Mouse (Mus musculus) telencephalon, adult 2 months (tissue): ENCODE data around the gene Cd8a.
"Not testable (repeated sequence)": the region's sequence is repeated elsewhere in the genome, so short reads cannot be mapped to it uniquely, and the experiment has no call there.

Source experiments
- DNase-seq: peaks from one replicate; pipeline ENCODE4 v3.0.0-alpha.2; 2011; ENCODE audit warnings: low read depth, low spot score

The Cd8a gene

DNA sequence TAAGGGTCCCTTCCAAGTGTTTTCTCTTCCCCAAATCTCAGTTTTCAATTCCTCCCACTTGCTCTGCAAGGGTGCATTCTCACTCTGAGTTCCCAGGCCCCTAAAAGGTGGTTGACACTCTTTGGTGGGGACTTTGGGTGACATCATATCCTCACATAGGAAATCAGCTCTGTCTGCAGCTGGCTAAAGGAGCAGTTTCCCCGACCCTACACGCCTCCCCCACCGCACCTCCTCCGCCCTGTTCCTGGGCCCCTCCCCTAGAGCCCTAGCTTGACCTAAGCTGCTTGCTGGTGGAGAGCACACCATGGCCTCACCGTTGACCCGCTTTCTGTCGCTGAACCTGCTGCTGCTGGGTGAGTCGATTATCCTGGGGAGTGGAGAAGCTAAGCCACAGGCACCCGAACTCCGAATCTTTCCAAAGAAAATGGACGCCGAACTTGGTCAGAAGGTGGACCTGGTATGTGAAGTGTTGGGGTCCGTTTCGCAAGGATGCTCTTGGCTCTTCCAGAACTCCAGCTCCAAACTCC is at the start of gene Cd8a:
Gene Cd8a (plus strand): TSS at position 179 of the 527 bp plus-strand sequence.
- DNase-seq, result no peak

DNA sequence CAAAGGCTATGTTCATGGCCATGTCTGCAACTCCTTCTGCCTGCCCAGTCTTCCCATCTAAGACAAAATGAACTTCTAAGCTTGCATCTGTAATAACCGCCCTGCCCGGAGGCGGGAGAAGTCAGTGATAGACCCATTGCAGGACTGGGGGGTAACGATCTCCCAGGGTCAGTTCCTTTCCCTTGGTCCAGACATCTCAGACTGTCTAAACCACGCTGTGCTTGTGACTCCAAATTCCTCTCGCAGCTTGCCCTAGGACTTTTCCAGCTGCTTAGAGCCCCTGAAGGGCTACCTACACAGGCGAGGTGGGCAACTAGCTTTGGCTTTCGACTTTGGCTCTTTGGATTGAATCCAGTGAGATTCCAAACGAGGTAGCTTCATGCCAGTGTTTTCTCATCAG is 48.4 kb upstream of the Cd8a start:
- no peak for DNase-seq

DNA sequence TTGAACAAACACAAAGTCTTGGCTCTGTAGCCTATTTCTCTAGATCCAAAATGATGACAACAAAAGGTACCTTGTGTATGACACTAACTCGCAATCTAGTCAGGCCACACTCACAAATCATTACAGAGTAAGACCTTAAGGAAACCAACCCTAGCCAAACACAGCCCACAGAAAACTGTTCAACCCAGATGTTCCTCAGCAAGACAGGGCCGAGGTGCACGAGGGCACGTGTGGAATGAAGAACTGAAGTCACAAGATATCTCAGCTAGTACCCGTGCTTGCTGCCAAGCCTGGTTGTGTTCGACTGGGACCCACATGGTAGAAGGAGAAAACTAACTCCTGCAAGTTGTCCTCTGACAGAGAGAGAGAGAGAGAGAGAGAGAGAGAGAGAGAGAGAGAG is 43.3 kb upstream of the Cd8a start:
- no peak for DNase-seq

DNA sequence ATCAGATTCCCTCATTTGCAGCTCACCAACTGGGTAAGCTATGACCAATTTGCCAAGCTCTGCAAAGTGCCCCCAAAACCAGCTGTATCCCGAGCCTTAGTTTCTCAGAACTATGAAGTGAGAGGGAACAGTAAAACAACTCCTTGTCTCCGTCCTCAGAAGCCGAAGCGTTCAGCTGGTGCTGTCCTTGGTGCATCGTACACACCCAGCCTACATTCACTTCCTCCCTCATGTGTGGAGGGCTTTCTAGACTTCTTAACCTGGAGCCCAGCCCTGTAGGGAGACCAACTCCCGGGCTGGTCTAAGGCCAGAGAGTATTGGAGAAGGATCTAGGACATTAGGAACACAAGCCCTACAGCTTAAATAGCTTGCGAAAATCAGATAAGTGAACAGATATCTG is 42.7 kb upstream of the Cd8a start:
- no peak for DNase-seq

DNA sequence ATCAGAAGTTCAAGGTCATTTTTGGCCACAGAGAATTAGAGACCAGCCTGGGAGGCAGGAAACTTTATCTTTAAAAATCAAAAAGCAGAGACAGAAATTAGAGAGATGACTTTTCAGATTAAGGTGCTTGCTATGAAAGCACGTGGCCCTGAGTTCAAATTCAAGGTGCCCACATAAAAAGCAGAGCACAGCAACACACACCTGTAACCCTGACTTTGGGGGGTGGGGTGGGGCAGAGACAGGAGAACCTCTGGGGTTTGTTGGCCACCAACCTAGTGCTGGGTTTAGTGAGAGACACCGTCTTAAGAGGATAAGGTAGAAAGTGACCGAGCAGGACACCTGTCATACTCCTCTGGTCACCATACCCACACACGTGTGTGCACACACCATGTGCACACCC is 41.7 kb upstream of the Cd8a start:
- not testable (repeated sequence) for DNase-seq

DNA sequence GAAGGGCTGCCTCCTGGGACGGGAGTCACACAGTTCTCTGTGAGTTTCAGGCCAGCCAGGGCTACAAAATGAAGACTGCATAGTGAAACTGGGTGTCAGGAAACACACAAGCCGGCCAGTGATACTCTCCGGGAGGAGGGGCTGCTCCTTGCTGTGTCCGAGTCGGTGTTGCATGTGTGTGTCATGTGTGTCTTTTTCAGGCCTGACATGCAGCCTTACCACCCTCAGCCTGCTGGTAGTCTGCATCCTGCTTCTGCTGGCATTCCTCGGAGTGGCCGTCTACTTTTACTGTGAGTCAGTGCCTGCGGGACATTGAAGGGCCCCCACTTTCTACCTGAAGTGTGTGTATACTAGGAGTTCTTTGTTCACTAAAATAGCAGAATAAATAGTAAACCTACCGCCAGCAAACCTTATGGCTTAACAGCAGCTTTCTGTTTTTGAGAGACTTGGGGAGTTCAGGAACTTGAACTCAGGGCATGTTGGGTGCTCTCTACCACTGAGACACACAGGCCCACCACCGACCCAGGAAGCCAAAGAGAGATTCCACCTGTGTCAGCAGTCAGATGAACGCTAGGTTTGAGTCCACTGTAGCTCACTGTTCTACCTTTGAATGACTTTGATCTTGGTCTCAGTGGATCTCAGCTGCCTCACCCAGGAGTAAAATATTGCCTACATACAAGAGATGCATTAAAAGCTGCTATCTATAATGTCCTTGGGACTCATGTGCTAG is 40.8 kb upstream of the Cd8a start:
- no peak for DNase-seq

DNA sequence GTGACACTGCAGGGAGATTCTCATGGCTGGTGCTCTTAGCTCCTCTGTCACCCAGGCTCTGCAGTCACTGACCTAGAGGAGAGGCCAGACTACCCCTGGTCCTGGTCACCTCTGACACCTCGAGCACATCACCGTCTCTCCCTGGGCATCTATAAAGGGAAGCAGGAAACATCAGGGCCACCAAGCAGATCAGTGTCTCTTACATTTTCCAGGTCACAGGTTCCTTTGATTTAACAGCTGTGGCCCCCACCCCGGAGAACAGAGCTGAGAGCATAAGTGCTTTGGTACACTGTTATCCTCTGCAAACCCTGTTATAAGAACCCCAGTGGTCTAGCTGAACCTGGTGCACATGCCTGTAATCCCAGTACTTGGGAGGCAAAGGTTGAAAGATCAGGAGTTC is 40.2 kb upstream of the Cd8a start:
- no peak for DNase-seq

DNA sequence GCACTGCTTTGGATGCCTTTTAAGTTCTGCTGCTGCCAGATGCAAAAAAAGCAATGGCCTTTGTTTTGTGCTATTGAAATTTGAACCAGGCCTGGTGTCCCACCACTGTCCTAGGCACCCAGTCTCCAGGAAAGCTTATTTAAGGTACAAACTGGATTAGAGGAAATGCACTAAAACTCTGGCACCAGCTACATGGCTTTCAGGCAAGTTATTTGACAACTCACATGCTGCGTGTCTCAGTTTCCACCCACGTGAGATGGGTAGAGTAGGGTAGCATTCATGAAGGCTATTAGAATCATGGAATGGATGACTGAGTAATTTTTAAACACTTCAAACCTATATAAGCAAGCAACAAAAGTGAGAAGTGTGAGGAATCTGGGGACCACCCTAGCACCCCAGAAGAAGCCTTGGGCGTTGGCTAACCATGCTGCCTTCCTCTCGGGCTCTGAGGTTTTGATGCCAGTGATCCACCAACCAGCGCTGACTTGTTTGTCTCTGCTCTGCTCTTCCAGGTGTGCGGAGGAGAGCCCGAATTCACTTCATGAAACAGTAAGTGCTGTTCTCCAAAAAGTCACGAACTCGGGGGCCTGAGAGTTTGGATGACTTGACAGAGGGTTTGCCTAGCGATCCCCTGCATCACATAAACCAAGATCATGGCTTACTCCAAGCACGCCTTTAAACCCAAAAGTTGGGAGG is 39.5 kb upstream of the Cd8a start:
- no peak for DNase-seq

DNA sequence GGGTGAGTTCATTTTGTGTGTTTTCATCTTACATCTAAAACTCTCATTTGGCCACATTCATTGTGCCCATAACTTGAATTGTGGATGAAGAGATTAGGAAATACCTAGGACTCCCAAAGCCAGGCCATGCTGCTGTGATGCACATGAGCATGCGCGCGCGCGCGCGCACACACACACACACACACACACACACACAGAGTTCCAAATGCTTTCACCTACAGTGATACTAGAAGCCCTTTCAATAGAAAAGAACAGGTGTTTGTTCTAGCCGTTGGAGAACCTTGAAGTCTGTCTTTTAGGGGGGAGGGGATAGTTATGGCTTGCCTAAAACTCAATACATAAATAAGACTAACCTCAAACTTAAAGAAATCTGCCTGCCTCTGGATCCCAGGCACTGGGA is 35.6 kb upstream of the Cd8a start:
- DNase-seq, result no peak

DNA sequence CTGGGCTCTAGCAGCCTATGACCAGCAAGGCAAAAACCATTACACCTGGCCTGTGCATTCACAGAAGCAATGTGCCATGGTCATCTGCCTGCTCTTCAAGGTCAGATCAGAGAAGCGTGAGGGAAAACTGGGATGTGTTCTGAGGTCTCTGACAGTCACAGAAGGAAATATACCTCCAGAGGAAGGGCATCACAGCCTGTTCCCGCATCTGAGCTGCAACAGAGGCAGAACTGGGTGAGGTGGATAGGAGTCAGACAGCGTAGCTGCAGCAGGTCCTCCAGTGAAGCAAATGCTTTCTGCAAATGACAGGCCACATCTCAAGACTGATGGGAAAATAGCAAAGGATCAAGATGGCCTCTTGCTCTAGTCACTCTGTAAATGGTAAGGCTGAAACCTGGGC is 34.3 kb upstream of the Cd8a start:
- no peak for DNase-seq

DNA sequence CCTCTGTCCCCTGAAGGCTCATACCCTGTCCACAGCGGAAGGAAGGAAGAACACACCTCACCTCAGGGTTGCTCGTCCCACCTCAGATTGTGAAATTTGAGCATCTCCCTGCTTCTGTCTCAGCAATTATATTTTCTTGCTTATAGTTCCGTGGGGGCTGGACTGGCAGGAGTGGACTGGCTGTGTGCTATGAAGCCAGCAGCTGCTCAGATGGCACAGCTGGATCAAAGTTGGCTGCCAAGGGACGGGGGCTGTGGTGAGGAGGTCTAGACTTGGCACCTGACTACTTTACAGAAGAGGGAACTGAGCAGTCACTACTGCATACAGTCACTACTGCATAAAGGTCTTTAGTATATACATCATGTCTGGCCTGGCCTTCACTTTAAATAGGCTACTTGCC is 33.9 kb upstream of the Cd8a start:
- no peak for DNase-seq

DNA sequence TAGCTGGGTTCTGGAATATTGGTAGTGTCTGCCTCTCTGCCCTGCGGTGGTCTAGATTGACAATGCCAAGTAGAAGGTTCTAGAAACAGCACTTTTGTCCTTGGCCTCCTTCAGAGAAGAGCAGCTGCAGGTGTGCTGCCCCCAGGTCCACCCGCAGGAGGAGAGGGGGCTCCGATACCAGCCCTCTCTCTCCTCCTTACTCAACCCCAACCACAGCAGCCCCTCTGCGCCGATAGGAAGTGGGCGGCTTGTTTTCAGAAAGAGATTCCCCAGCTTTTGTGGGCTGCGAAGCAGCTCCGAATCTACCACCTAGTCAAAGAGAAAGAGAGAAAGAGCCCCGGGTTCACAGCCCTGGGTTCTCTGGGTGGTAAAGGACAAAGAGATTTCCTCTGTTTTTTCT is 32.0 kb upstream of the Cd8a start:
- DNase-seq, result no peak

DNA sequence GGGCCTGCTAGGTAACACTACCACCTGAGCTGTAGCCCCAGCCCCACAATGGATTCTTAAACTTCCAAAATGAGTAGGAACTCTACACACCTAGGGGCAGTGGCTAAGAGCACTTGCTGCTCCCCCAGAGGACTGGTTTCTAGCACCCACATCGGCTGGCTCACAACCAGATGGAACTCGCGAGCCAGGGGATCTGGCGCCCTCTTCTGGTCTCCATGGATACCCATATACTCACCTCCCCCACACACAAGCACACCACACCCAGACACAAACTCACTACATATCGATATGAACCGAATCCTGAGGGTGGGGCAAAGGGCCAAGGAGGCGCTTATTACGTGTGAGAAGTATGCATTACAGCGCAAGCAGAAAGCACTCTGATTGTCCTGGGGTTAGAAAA is 25.2 kb upstream of the Cd8a start:
- no peak for DNase-seq

DNA sequence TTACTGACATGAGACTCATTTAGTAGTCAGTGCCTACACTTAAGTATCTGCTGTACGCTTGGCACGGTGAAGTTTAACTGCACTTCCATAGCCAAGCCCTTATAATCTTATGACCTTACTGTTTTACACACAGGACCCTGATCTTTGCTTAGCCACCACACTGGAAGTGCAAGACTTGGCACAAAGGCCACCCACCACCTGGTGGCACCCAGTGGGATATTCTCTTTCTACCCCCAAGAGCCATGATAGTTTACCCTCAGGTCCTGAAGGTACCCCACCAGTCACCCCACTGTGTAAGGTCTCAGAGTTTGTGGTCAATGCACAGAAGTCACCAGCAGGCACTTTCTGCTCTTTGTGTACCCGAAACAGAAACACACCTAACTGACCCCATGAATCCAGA is 22.0 kb upstream of the Cd8a start:
- no peak for DNase-seq

DNA sequence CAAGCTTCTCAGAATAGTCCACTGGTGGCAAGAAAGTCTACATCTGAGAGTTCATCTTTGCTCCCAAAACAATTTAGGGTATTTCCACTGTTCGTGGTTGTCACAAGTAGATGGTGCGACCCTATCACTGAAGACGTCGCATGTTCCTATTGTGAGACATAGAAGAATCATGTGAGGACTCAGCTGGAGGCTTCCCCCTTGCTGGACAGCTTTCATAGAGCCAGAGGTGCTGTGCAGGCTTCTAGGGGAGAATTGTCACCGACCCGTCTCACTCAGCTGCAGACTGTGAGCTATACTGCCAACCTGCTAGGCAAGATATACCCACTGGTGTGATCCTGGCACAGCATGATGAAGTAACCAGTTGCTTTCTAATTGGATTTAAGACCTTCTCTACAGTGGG is 21.0 kb upstream of the Cd8a start:
- DNase-seq, result no peak

DNA sequence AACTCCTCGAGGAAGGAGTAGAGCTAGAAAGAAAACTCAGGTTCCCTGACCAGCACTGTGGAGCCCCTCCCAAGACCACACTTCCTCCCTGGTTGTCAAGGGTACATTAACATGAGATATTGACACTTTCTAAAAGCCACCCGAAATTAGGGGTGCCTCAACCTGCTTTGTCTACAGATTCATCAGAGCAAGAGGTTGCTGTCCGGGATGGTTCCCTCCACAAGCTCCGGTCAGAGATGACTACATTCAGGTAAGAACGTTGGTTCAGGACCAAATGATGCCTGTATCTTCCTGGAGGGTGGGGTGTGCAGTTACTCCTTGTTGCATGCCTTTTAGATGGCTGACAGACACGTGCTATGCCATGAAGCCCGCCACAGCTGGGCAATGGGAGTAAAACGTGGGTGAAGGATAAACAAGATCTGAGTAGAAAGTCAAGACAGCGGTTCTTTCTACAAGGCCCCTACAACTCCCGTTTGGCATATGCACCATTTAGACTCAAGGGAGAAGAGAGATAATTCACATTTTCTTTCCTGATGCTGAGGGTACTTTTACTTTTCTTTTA is 20.3 kb upstream of the Cd8a start:
- DNase-seq, result no peak

DNA sequence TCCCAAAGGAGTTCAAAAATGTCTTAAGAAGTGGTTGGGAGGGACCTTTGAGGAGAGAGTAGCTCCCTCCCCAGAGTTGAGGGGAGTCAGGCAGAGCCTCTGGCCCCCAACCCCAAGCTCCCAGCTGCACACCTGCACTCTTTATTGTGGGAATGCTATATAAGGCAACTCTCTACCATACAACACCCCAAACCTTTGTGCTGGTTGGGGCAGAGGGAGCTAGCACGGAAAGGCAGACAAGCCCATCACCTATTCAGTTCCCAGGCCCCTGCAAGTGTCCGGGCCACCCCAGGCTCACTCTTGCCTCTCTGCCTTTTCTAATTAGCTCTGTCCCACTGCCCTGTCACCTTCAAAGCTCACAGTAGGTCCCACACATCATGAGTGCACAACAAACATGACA is 19.5 kb upstream of the Cd8a start:
- no peak for DNase-seq

DNA sequence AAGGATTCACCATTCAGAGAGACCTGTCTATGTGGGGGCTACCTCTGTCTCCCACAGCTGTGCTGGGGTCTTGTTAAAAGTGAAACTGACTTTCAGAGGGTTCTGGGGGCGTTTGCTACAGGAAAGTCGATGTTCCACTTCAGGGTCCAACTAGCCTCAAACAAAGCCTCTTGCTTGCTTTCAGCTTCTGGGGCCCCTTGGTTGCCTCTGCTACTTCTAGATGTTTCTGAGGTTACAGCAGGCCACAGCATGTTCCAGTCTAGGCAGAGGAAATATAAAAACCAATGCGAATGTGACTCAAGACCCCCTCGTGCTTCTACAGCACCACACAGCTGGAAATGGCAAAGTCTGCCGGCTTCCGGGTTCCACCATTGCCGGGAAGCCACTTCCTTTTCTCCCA is 15.7 kb upstream of the Cd8a start:
- DNase-seq, result no peak

DNA sequence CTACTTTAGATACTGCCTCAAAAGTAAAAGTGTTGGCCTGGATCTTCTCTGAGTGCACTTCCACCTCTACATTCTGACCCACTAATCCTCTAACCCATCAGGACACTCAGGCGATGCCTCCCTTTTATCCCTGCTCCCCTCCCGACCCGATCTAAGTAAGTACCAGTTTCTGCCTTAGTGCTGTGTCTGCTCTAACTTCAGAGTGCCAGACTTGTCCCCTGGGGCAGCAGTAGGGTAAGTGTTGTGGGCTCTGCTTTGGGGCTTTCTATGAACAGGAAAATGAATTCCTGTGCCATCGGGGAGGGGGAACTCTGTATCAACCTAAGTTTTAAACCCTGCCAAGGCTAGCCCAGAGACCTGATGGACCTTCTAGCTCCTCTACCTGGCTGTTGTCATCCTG is 13.0 kb upstream of the Cd8a start:
- no peak for DNase-seq

DNA sequence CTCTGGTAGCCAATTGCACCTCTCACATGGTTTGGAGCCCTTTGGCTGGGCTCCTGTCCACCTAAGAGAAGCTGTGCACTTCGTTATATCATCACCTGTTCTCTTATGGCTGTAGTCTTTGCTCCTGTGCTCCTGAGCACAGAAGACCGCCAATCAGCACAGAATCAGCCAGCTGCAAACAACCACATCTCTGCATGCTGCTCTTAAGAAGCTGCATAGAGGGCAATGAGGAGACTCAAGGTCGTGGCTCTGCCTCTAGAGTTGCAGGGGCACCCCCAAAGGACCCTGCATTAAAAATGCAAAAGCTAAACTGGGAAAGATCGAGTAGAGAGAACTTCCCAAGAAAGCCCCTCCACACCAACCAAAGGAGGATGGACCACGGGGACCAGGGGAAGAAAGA is 12.5 kb upstream of the Cd8a start:
- no peak for DNase-seq

DNA sequence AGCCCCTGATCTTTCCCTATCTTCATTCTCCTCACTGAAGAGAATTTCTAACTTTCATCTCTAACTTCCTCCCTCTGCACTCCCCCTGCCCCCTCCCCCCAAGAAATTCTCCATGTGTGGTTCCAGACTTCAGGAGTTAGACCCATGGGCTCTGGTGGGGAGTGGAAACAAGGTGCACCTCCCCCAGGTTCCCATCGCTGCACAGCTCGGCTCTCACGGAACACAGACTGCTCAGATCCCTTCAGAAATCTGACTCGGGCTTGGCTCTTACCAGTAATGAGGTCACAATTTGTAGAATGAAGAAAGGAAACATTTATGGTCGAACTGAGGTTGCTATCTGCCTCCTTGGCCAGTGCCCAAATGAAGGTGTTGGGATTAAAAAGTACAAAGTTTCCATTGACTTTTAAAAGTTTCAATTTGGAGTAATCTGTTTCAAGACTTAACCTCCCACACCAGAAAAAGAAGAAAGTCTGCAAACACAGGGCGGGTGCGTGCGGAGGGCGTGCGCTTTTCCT is 12.0 kb upstream of the Cd8a start:
- no peak for DNase-seq

DNA sequence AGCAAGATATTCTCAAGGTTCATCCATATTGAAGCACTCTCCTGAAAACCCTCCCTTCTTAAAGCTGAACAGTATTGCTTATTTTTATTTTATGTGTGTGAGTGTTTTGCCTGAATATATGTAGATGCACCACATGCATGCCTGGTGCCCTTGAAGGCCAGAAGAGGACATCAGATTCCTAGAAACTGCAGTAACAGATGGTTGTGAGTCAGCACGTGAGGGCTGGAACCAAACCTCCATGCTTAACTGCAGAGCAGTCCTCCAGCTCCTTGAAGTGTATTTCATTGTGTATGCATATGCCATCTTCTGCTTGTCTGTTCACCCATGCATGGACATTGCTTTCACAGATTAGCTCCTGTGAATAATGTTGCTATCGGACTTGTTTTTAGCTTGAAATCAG is 9.2 kb upstream of the Cd8a start:
- no peak for DNase-seq

DNA sequence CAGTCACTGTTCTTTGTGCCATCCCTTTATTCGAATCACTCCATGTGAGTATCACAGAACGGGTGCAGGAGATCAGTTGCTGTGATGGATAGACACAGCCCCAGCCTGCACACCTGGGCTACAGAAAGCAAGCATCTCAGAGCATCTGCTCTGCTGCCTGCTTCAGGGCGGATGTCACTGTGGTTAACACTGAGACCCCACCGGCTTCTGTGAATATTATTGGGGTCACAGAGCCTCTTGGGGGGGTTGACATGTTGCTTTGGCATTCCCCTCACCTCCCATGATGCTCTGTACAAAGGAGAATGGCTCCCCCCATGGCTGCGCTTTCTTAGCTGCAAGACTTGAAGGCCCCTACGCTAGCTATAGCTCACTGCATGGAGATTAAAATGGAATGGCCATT is 3.8 kb upstream of the Cd8a start:
- DNase-seq, result no peak
